Mouse (Mus musculus): ENCODE measurements at regions not wholly inside any gene's neighbourhood (a gene's known extent, or its start where the extent isn't known, plus 50 kb on each side); places are given as distances from the start of the nearest gene placed in this dataset.

DNA sequence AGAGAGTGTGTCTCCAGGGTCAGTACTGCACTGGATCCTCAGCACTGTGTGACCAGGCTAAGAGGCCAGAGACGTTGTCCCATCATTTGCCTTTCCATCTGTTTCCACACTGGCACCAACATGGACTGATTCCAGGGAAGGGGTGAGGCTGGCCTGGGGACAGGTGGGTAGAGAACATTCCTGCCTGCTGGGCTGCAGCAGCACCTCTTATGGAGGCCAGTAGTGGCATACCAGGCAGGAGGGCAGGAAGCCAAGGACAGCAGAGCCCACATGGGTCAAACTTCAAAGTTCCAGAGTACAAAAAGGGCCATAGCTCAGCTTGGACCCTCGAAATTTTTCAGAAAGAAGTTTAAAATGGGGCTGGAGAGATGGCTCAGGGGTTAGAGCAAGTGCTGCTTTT is 115.4 kb upstream of the Ercc6l2 start:
- no peak for DNase-seq (ENCODE audit: low spot score)

DNA sequence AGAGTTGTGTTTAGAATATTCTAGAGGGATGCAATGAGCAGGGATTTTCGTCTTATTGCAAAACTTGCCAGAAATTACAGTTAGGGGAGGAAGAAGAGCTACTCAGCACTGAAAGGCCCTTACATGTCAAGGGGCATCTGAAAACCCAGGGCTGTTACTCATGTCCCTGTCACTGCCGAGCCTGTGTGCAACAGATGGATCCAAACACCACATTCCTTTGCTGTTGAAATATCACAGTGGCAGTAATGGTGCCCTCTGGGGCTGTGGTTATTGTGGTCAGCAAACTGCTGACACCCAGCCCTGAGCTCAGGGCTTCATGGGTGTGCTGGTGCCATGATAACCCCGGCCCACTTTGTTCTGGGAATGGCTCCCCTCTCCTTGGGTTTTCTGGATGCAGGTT is 114.3 kb upstream of the Ercc6l2 start:
- DNase-seq (ENCODE audit: low spot score), result no peak

- no peak for DNase-seq (ENCODE audit: low spot score)
Observed at GRCm38 (mm10) chr13:63701199-63702175, 113.6 kb upstream of the Ercc6l2 start.

GRCm38 (mm10) chr13:63708567-63708966 is 106.5 kb upstream of the Ercc6l2 start:
- DNase-seq (ENCODE audit: low spot score), result no peak

DNA sequence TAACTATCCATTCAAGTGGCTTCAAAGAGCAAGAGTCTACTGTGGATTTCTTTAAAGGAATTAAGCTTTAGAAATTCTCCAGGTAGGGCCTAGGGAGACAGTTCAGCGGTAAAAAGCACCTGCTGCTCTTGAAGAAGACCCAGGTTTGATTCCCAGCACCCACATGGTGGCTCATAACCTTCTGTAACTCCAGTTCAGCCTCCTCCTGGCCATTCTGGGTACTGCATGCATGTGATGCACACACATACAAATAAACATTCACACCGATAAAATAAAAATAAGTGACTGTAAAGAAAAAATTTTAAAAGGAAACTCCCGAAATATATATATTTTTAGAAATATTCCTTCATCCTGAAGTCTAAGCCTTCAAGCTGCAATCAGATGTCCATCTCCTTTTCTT is 101.9 kb upstream of the Ercc6l2 start:
- DNase-seq (ENCODE audit: low spot score), result no peak

- no peak for DNase-seq (ENCODE audit: low spot score)
Observed at GRCm38 (mm10) chr13:63716498-63716897, 98.5 kb upstream of the Ercc6l2 start.

GRCm38 (mm10) chr13:63717249-63717648 is 97.8 kb upstream of the Ercc6l2 start:
- DNase-seq (ENCODE audit: low spot score), result no peak

GRCm38 (mm10) chr13:63718782-63719181 is 96.3 kb upstream of the Ercc6l2 start:
- no peak for DNase-seq (ENCODE audit: low spot score)

DNA sequence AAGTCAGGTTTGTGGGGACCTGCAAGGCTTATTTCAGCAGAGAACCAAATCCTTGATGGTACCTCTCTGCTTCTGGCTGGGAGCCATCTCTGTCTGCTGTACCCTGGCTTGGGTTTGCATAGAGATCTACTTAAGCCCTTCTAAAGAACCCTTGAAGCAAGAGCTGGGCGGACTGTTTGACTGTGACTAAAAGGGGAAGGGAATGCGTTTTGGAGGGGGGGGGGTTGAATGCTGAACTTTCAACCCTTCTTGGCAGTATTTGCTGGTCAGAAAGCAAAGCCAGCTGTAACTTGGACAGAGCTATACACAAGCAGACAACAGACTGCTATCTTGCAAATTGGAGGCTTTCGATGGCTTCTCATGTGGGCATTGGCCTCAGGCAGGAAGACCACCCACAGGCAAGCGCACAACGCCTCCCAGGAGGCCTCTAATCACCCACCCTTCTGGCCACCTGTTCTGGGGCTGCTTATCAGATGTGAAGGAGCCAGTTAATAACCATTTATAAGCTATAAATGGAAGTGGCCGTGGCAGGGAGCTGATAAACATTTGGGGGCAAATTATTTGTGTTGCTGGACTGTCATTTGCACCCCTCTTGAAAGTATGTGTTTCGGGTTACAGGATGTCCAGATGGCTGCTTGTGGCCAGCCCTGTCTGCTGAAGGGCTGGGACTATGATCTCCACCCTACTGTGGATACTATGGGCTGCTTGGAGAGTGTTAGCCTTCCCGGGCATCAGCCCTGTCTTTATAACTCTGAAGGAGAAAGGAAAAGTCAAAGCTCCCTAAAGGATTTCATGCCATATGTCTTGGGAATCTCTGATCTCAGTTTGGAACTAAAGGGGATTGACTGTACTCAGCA is 95.5 kb upstream of the Ercc6l2 start:
- no peak for DNase-seq (ENCODE audit: low spot score)

GRCm38 (mm10) chr13:63720610-63721009 is 94.4 kb upstream of the Ercc6l2 start:
- no peak for DNase-seq (ENCODE audit: low spot score)

DNA sequence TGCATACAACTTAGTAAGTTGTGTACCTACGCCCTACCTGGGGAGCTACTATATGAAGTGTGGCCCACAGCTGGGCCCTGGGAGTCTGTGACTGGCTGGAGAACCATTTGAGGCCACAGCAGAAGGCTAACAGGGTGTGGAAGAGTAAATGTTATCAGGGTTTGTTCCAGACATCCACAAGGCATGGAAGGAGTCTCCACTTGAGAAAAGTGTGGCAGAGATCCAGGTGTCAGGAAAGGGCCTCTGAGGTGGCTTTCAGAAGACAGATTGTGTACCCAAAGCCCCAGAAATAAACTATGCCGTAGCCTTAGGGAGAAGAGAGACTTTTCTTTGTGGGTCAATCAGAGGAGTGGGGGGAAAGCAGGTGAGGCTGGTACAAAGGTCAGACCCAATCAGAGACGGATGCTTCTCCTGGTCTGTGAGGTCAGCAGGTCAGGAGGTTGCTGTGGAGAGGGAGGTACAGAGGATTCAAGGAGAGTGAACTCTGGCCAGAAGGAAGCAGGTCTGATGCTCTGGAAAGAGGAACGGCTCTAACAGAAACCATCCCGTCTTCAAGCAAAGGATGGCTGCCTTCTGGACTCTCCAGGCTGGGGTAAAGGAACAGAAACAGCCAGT is 93.9 kb upstream of the Ercc6l2 start:
- DNase-seq (ENCODE audit: low spot score), result no peak

GRCm38 (mm10) chr13:63724293-63724692 is 90.7 kb upstream of the Ercc6l2 start:
- DNase-seq (ENCODE audit: low spot score), result no peak

- DNase-seq (ENCODE audit: low spot score), result no peak
Observed at GRCm38 (mm10) chr13:63724843-63725582, 90.0 kb upstream of the Ercc6l2 start.

DNA sequence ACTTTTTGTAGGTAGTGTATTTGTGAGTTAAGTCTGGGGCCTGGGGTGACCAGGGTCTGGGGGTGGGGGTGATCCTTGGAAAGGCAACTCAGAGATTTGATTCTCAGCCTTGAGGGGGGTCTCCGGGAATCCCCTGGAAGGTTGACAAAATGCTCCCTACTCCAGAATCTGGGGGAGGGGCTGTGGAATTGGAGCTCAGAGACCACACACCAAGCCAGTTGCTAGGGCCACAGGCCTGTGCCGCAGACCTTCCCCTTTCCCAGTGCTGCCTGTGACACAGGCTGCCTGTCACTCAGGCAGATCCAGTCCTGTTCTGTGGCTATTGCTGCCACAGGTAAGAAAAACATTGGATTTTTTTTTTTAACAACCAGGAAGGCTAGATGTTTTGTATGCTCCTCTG is 89.0 kb upstream of the Ercc6l2 start:
- DNase-seq (ENCODE audit: low spot score), result no peak

GRCm38 (mm10) chr13:63726509-63726908 is 88.5 kb upstream of the Ercc6l2 start:
- DNase-seq (ENCODE audit: low spot score), result no peak

DNA sequence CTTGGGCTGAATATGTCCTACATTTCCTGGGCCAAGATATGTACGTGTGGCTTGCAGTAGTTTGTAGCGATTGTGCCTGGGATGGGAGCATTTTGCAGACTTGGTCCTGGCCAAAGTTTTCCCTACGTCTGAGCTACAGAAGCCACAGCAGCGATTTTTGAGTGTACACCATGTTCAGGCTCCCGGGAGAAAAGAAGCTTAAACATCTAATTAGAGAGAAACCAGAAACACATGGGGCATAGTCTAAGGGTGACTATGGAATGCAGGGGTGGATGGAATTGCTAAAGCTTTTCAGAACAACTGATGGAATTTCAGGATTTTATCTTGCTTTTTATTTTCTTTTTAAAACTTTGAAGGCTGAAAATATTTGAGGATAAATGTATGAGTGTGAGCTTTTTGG is 79.3 kb upstream of the Ercc6l2 start:
- no peak for DNase-seq (ENCODE audit: low spot score)

- no peak for DNase-seq (ENCODE audit: low spot score)
Observed at GRCm38 (mm10) chr13:63741879-63742278, 73.2 kb upstream of the Ercc6l2 start.

- no peak for DNase-seq (ENCODE audit: low spot score)
Observed at GRCm38 (mm10) chr13:63748788-63749187, 66.3 kb upstream of the Ercc6l2 start.

GRCm38 (mm10) chr13:63749997-63750396 is 65.0 kb upstream of the Ercc6l2 start:
- DNase-seq (ENCODE audit: low spot score), result peak; percentile 8

DNA sequence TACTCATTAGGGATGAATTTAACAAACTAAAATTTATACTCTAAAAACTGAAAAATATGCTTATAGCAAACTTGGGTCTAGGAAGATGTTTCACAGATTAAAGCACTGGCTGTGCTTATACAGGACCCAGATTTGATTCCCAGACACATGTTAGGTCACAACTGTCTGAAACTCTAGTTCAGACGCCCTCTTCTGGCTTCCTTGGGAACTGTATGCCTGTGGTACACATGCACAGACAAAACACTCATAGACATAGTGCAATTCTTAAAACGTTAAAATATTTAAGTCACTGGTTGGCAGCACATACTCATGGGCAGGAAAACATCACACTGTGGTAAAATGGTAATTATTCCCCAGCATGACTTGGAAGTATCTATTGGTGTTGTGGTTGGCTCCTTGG is 63.8 kb upstream of the Ercc6l2 start:
- no peak for DNase-seq (ENCODE audit: low spot score)

- DNase-seq (ENCODE audit: low spot score), result no peak
Observed at GRCm38 (mm10) chr13:63757061-63757460, 58.0 kb upstream of the Ercc6l2 start.

DNA sequence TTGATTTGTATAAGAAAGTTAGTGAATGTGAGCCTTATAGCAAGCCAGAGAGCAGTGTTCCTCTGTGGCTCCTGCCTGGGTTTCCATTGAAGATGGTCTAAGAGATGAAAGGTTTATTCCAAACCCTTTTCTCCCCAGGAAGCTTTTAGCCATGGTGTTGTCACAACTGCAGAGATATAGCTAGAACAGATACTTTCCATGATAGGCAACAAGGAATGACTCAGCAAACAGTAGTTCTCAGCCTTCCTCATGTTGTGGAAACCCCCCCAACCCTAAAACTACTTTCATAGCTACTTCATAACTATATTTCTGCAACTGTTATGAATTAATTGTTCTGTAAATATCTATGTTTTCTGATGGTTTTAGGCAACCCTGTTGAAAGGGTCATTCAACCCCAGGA is 53.5 kb upstream of the Ercc6l2 start:
- DNase-seq (ENCODE audit: low spot score), result no peak

Data from ovary, postnatal 14 days (tissue).